Mouse (Mus musculus) gastrocnemius, postnatal 4 days (tissue): ENCODE results near the gene Prl3d3. TPM values are rescaled to one million over a fixed set of nuclear protein-coding genes. Genes with fewer than 3 reads are reported as not detected.
"Not testable (repeated sequence)": the region's sequence is repeated elsewhere in the genome, so short reads cannot be mapped to it uniquely, and the experiment has no call there.

ENCODE experiments used
- DNase-seq, 2 experiments: peaks; one replicate each; pipeline ENCODE4 v3.0.0; 2021 to 2022; ENCODE audit warnings: low spot score in 2 of 2, mixed read lengths in 2 of 2
- long read RNA-seq, 2 experiments: library from polyadenylated mRNA; stranded (forward); transcript quantifications; one replicate each; pipeline ENCODE4 v2.0.0; 2021
- total RNA-seq, 2 experiments: library from RNA; stranded (reverse); gene quantifications; 2 replicates each; pipeline ENCODE4 v1.2.3; 2021

Gene Prl3d3
- not detected for total RNA-seq
- long read RNA-seq, experiment 1: 0 reads
- long read RNA-seq, experiment 2: 0 reads

DNA sequence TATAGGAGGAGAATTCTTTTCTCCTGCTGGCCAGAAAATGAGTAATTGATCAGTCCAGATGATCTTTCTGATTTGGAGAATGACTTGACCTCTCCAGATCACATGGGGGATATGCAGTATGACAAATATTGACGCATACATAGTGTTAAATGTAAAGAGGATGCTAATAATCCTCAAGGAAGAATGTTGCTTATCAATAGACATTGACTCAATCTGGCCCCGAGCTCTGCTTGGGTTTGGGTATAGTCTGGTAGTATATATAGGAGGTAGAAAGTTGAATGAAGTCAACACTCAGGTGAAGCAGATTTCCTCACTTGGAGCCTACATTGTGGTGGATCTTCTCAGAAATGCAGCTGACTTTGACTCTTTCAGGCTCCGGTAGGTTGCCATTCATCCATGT is at the start of gene Prl3d3:
Prl3d3 (plus strand) TSS at position 301 of the 400 bp plus-strand sequence.
- not testable (repeated sequence) for DNase-seq

DNA sequence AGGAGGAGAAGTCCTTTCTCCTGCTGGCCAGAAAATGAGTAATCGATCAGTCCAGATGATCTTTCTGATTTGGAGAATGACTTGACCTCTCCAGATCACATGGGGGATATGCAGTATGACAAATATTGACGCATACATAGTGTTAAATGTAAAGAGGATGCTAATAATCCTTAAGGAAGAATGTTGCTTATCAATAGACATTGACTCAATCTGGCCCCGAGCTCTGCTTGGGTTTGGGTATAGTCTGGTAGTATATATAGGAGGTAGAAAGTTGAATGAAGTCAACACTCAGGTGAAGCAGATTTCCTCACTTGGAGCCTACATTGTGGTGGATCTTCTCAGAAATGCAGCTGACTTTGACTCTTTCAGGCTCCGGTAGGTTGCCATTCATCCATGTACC is 35.2 kb upstream of the Prl3d3 start, which contains the start of gene Prl3d2:
Prl3d2 (plus strand) TSS at position 301 of the 400 bp plus-strand sequence.
- not testable (repeated sequence) for DNase-seq

DNA sequence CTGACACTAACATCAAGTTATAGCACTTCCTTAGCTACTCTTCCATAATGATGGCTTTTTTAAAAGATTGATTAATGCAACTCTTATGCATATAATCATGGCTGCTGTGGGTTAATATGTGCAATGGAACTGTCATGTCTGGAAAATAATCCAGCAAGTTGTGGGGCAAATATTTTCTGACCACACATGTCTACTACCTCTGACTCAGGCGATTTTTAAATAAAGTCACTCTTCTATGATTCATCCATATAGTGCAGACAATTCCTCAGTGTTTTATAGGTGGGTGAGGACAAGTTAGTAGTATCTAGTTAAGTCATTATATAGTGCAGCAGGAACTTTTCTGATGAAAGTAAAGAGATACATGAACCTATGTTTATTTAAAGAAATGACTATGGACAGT is 8.3 kb upstream of the Prl3d3 start:
- no peak for DNase-seq

DNA sequence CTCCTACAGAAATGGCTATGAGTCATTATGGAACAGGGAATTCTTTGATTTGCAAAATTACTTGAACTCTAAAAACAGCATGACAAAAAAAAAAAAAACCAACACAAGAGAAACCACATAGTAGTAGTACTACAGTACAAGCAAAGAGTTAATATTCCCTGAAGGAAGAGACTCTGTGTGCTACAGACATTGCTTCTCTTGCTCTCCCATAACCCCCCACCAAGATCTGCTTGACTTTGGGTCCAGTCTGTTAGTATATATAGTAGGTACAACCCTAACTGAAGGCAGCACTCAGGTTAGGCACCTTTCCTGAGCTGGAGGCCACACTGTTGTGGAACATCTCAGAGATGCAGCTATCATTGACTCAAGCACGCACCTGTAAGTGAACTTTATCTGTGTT is 39.8 kb downstream of the Prl3d3 start, which contains the start of gene Prl3c1:
Prl3c1 (plus strand) TSS at position 301 of the 400 bp plus-strand sequence.
- DNase-seq: no peak

Other genes with a start within 250 kb of the Prl3d3 start
- not detected for gene Prl, start 99.2 kb upstream of the Prl3d3 start, total RNA-seq
- gene Prl3d1, start 62.6 kb upstream of the Prl3d3 start, total RNA-seq: not detected
- gene Prl3d2, start 35.1 kb upstream of the Prl3d3 start, total RNA-seq: not detected
- not detected for gene Prl3c1, start 39.9 kb downstream of the Prl3d3 start, total RNA-seq
- gene Prl3b1, start 85.1 kb downstream of the Prl3d3 start, total RNA-seq: not detected
- gene Prl3a1, start 102.6 kb downstream of the Prl3d3 start, total RNA-seq: not detected
- not detected for gene Prl6a1, start 155.8 kb downstream of the Prl3d3 start, total RNA-seq
- not detected for gene Prl8a2, start 188.9 kb downstream of the Prl3d3 start, total RNA-seq
- not detected for gene Prl2b1, start 234.1 kb downstream of the Prl3d3 start, total RNA-seq